Mouse (Mus musculus) ES-Bruce4 (cell line): ENCODE results near the gene Dnase1l2. TPM values are rescaled to one million over a fixed set of nuclear protein-coding genes. Genes with fewer than 3 reads are reported as not detected.

Experiments
- H3K27ac ChIP-seq: 2 replicates; pipeline ENCODE4 v1.5.1; 2012; ENCODE audit warnings: low read length, inconsistent platforms; ENCODE audit not compliant: insufficient read depth
- H3K27me3 ChIP-seq: 2 replicates; pipeline ENCODE4 v1.6.1; 2012; ENCODE audit warnings: mild to moderate bottlenecking, low read length, inconsistent platforms; ENCODE audit not compliant: control insufficient read depth, poor library complexity, insufficient read depth, severe bottlenecking
- H3K36me3 ChIP-seq: 2 replicates; pipeline ENCODE4 v1.6.1; 2012; ENCODE audit warnings: inconsistent platforms, mild to moderate bottlenecking, low read length, moderate library complexity; ENCODE audit not compliant: control insufficient read depth, poor library complexity, insufficient read depth, severe bottlenecking
- H3K4me1 ChIP-seq: one replicate; pipeline ENCODE4 v1.8.1; 2011; ENCODE audit warnings: low read length; ENCODE audit not compliant: control insufficient read depth, insufficient read depth
- H3K4me3 ChIP-seq: 2 replicates; pipeline ENCODE4 v1.5.1; 2011; ENCODE audit warnings: low read depth, mild to moderate bottlenecking, low read length
- H3K9ac ChIP-seq: 2 replicates; pipeline ENCODE4 v1.6.1; 2012; ENCODE audit warnings: low read depth, mild to moderate bottlenecking, inconsistent platforms; ENCODE audit not compliant: poor library complexity, severe bottlenecking
- H3K9me3 ChIP-seq: replicated peaks from 2 replicates; pipeline ENCODE4 v1.6.1; 2012; ENCODE audit warnings: mild to moderate bottlenecking, low read length, inconsistent platforms; ENCODE audit not compliant: control insufficient read depth, poor library complexity, insufficient read depth, severe bottlenecking
- CTCF ChIP-seq: IDR thresholded peaks from one replicate; pipeline ENCODE4 v1.8.1; 2011; ENCODE audit warnings: low read depth, low read length
- EP300 ChIP-seq: IDR thresholded peaks from 2 replicates; pipeline ENCODE4 v1.6.1; 2011; ENCODE audit warnings: low read depth, low read length; ENCODE audit not compliant: insufficient read depth
- POLR2A ChIP-seq: IDR thresholded peaks from one replicate; pipeline ENCODE4 v1.8.1; 2011; ENCODE audit warnings: low read length; ENCODE audit not compliant: insufficient read depth
- polyA plus RNA-seq: library from polyadenylated mRNA; stranded (reverse); fragments of >200 nt; gene quantifications from 2 replicates; pipeline ENCODE4 v1.2.4, GENCODE M21; 2011; ENCODE audit warnings: low read depth; ENCODE audit not compliant: missing spikeins, insufficient read depth, insufficient read length

The Dnase1l2 gene
- polyA plus RNA-seq = 0.42 and 0.99 TPM in 2 replicates

- TF ChIP-seq EP300 (no peak), POLR2A (no peak), CTCF (no peak)
- H3K27ac ChIP-seq = no peak within 1 kb of the TSS
- no peaks in the 10 kb centered on the region for H3K9me3 ChIP-seq
- no peak within 1 kb of the TSS for H3K9ac ChIP-seq
- no peak within 1 kb of the TSS for H3K4me3 ChIP-seq
- H3K4me1 ChIP-seq = peaks cover 2% of the 10 kb centered on the region
- no peaks in the 10 kb centered on the region for H3K27me3 ChIP-seq
- peaks cover 6% of the 10 kb centered on the region; the same call in 1 of the 2 replicates for H3K36me3 ChIP-seq
Observed at GRCm38 (mm10) chr17:24442632-24443155, at the start of gene Dnase1l2. TSS of gene Dnase1l2 (minus strand) at chr17:24443105.

DNA sequence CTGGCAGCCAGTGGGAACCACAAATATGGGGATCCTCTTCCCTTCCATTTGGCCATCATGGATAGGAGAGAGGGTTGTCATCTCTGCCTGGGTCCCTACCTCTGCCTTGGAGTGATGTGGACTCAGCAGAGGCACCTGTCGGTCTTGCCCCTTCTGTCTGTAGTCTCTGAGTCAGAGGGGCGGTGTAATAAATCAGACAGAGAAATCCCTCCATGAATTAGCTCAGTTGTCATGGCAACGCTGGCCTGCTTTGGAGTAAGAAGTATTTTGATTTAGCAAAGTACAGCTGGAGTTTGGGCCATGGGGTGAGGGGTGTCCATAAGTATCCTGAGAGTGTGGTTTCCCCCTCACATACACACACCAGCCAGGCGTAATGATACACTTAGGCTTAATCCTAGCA is 47.5 kb upstream of the Dnase1l2 start:
- Histone ChIP-seq H3K9me3 (no peaks in the 10 kb centered on the region), H3K4me1 (no peaks in the 10 kb centered on the region), H3K9ac (no peak overlapping the region), H3K27ac (no peak overlapping the region), H3K36me3 (no peaks in the 10 kb centered on the region), H3K4me3 (no peak overlapping the region), H3K27me3 (no peaks in the 10 kb centered on the region)
- no peak for TF ChIP-seq CTCF
- no peak for TF ChIP-seq POLR2A
- no peak for TF ChIP-seq EP300

DNA sequence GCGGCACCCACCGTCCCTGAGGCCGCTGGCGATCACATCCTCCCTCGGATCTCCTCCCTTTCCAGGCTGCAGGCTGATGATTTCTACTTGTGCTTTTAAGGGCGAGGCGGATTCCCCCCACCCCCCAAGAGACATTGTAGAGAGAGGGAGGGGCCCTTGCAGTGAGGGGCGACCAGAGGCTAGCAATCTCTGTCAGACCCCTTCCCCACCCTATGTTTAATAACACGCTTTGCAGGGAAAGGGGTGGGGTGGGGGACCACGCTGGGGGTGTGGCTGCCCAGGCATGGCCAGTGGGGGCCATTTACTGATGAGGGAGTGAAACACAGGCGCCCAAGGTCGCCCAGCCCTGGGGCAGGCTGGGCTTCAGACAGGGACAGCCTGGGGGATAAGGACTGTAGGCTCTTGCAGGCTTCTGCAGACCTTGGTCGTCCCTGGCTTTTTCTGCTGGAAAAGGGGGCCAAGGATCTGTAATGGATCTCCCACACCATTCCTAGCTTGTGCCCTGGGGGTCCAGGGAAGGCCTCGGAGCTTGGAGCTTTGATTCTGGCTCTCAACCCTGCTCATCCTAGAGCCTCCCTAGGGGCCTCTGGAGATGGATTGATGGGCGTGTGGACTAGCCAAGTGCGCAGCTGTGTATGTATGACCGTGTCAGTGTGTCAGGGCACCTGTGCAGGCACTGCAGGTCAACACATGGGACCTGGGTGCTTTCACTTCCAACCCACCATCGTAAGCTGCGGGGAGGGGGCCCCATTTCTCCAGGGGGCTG is 46.5 kb upstream of the Dnase1l2 start:
- no peaks in the 10 kb centered on the region for H3K27me3 ChIP-seq
- TF ChIP-seq POLR2A (no peak), CTCF (no peak), EP300 (no peak)

GRCm38 (mm10) chr17:24488662-24489264 is 45.9 kb upstream of the Dnase1l2 start:
- Histone ChIP-seq H3K27me3 (no peaks in the 10 kb centered on the region), H3K9ac (peak overlapping the region; percentile 80), H3K4me3 (peak overlapping the region; percentile 63), H3K4me1 (no peaks in the 10 kb centered on the region), H3K36me3 (no peaks in the 10 kb centered on the region), H3K27ac (no peak overlapping the region), H3K9me3 (no peaks in the 10 kb centered on the region)
- TF ChIP-seq EP300 = no peak
- TF ChIP-seq POLR2A = no peak
- TF ChIP-seq CTCF = no peak

More for the DNA sequence above, 46.5 kb upstream of the Dnase1l2 start:
- Histone ChIP-seq H3K9ac (peak overlapping the region; percentile 80), H3K4me3 (peak overlapping the region; percentile 63), H3K9me3 (no peaks in the 10 kb centered on the region), H3K27ac (no peak overlapping the region), H3K4me1 (no peaks in the 10 kb centered on the region), H3K36me3 (no peaks in the 10 kb centered on the region)

DNA sequence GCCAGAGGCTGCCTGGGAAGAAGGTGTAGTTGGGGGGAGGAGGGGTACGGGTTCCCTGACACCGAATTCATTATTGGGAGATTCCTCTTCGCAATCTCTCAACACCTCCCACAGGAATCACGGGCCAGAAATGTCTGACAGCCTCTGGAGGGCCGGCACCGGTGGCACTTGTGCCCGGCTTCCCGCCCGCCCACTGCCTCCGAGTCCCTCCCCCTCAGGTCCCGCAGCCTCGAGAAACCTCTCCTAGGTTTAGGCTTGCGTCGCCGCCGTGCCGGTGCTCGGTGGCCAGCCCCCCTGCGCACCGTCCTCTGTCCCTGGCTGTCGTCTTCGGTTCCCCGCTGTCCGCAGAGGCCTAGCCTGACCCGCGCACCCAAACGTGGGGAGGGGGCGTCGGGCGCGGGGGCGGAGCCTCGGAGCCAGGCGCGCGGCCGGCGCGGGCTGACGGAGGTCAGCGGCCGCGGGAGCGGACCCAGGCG is 45.3 kb upstream of the Dnase1l2 start, which contains the start of gene Caskin1:
Caskin1 (plus strand) TSS at position 416 of the 476 bp plus-strand sequence.
- Histone ChIP-seq H3K27me3 (no peaks in the 10 kb centered on the region), H3K36me3 (no peaks in the 10 kb centered on the region), H3K9ac (peak within 1 kb of the TSS; percentile 80), H3K4me3 (peak within 1 kb of the TSS; percentile 63), H3K4me1 (no peaks in the 10 kb centered on the region), H3K27ac (no peak within 1 kb of the TSS), H3K9me3 (no peaks in the 10 kb centered on the region)
- TF ChIP-seq EP300 (no peak), CTCF (no peak), POLR2A (no peak)
